Mouse (Mus musculus) embryonic fibroblast, embryonic 13.5 days (primary cell): Measurements from ENCODE around the gene Lrrc4c.

ENCODE experiments used
- CTCF ChIP-seq: IDR thresholded peaks from 2 replicates; pipeline ENCODE4 v1.5.1; 2011; ENCODE audit warnings: mild to moderate bottlenecking, control low read depth, low read length, moderate library complexity, borderline replicate concordance; ENCODE audit not compliant: insufficient read depth
- POLR2A ChIP-seq: IDR thresholded peaks from 2 replicates; pipeline ENCODE4 v1.6.1; 2011; ENCODE audit warnings: low read depth, mild to moderate bottlenecking, control low read depth, low read length, moderate library complexity

- TF ChIP-seq POLR2A (no peak), CTCF (no peak)
Observed at GRCm38 (mm10) chr2:97103398-97104162, 785.6 kb downstream of the Lrrc4c start.
